ENCODE assay signal across 13 mouse cellular contexts in the genomic region with DNA sequence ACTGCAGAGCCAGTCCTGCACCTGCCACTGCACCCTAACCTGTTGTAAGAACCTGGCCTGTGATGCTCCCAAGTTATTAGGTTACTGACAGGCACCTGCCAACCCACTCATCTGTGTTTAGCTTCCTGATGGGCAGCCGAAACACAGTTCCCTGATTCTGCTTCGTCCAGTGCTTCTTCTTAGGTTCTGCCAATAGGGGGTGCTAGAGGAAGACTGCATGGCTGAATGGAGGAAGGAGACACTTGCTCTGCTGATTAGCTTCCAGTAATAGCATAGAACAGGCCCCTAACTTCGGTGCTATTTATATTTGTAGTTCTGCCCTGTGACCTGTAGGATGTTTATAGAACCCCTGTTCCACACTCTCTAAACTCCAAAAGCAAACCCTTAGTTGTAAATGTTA.
DNase-seq lines count a peak whose midpoint lies in the region; ATAC-seq and TF ChIP-seq lines count a peak whose summit lies in the region.
"Had no signal": no experiment of that assay in that cellular context is flagged by ENCODE, and none has a peak within 500 bp of the region (broad histone marks: within the 10 kb centered on the region; RNA-seq: fewer than 3 reads in every experiment).

No protein-coding gene starts in this region.

- peak; percentile 29; the same call in 1 of the 2 replicates for ATAC-seq in frontal cortex, adult (ENCODE audit: low TSS enrichment)
- ATAC-seq in lung, embryonic 14.5 days (ENCODE audit: insufficient read depth) = no peak
- ATAC-seq in inflammation-experienced regulatory T-cells, adult 6 months = no peak

- H3K9ac ChIP-seq in lung, embryonic 14.5 days = no peak overlapping the region
- H3K9ac ChIP-seq: liver, embryonic 13.5 days had no signal

- intact Hi-C loops in left cerebral cortex, adult 2 months (cut with DNase I) = no loop called here
- intact Hi-C loops in left cerebral cortex, postnatal 36 days (cut with DNase I) = loop anchor here (5.0 kb wide), 1 partner anchor 665 kb away; no protein-coding TSS in a partner anchor

- no peak for DNase-seq in frontal cortex, postnatal 25 days (ENCODE audit: low spot score in 2 of 2)
- no peak for DNase-seq in left cerebral cortex, adult 2 months (ENCODE audit: extremely low spot score in 1 of 2, low spot score in 2 of 2)
- no peak for DNase-seq in left cerebral cortex, postnatal 36 days (ENCODE audit: low spot score in 2 of 2)
- DNase-seq in lung, embryonic 14.5 days = peak; percentile 49
- no peak for DNase-seq in right cerebral cortex, postnatal 25 days
- DNase-seq: kidney, adult 8-10 months; liver, embryonic 13.5 days; thymus, postnatal 25 days had no signal

- TF ChIP-seq CTCF in left cerebral cortex, adult 2 months (IDR thresholded peaks at IDR 0.05) = peak; percentile 60
- TF ChIP-seq CTCF in bone marrow, adult 2 months (IDR thresholded peaks at IDR 0.05; ENCODE audit: control insufficient read depth, insufficient read depth, low read length) = 0 out of 2 replicates have a peak, but pooled peaks have one; percentile 14
- TF ChIP-seq CTCF in lung, embryonic 14.5 days (IDR thresholded peaks at IDR 0.05; ENCODE audit: low read depth) = peak; percentile 69

- no peaks in the 10 kb centered on the region for H3K36me3 ChIP-seq in lung, embryonic 14.5 days (ENCODE audit: insufficient read depth)
- H3K36me3 ChIP-seq: G1E; liver, embryonic 13.5 days had no signal

- H3K4me1 ChIP-seq in bone marrow, adult 2 months (ENCODE audit: control insufficient read depth, insufficient read depth, low read length) = no peaks in the 10 kb centered on the region
- no peaks in the 10 kb centered on the region for H3K4me1 ChIP-seq in lung, embryonic 14.5 days (ENCODE audit: insufficient read depth)
- H3K4me1 ChIP-seq: liver, embryonic 13.5 days had no signal

- no peak overlapping the region for H3K4me2 ChIP-seq in lung, embryonic 14.5 days
- H3K4me2 ChIP-seq: liver, embryonic 13.5 days had no signal

- no peaks in the 10 kb centered on the region for H3K27me3 ChIP-seq in lung, embryonic 14.5 days (ENCODE audit: insufficient read depth, low read length)
- H3K27me3 ChIP-seq: liver, embryonic 13.5 days had no signal

- no peaks in the 10 kb centered on the region for H3K9me3 ChIP-seq in lung, embryonic 14.5 days (ENCODE audit: low read depth, low read length)
- H3K9me3 ChIP-seq: liver, embryonic 13.5 days had no signal

- 26% methylated on average over 3 of the region's 3 CpGs for WGBS in bone marrow, adult 2 months
- WGBS in lung, embryonic 14.5 days = 37% methylated on average over 3 of the region's 3 CpGs

- no peak overlapping the region for H3K4me3 ChIP-seq in left cerebral cortex, adult 2 months
- no peak overlapping the region for H3K4me3 ChIP-seq in bone marrow, adult 2 months (replicated peaks; ENCODE audit: control insufficient read depth, low read depth, low read length)
- H3K4me3 ChIP-seq in lung, embryonic 14.5 days (ENCODE audit: low read depth, low read length) = no peak overlapping the region
- H3K4me3 ChIP-seq: liver, embryonic 13.5 days; myocyte had no signal

- H3K27ac ChIP-seq in left cerebral cortex, adult 2 months = no peak overlapping the region
- H3K27ac ChIP-seq in bone marrow, adult 2 months (ENCODE audit: control insufficient read depth, insufficient read depth, low read depth, low read length, poor library complexity) = no peak overlapping the region
- no peak overlapping the region for H3K27ac ChIP-seq in lung, embryonic 14.5 days (ENCODE audit: low read depth)
- H3K27ac ChIP-seq: liver, embryonic 13.5 days had no signal

- TF ChIP-seq POLR2A in bone marrow, adult 2 months (IDR thresholded peaks at IDR 0.05; ENCODE audit: borderline replicate concordance, control insufficient read depth, low read depth, low read length) = no peak

Comparison
In these comparisons a context has a peak if more than half of its experiments do, and no peak if none do; other contexts are left out.
1. CTCF ChIP-seq: peak in every context shown above with its lines; median percentile 69 in lung, embryonic 14.5 days; 60 in left cerebral cortex, adult 2 months; 14 in bone marrow, adult 2 months.